ENCODE assay signal across 22 mouse cellular contexts in genomic region chr15:74097356-74097755, GRCm38 (mm10).
DNase-seq lines count a peak whose midpoint lies in the region; TF ChIP-seq lines count a peak whose summit lies in the region.
"Had no signal": no experiment of that assay in that cellular context is flagged by ENCODE, and none has a peak within 500 bp of the region (broad histone marks: within the 10 kb centered on the region; RNA-seq: fewer than 3 reads in every experiment).

No protein-coding gene starts in this region.

- H3K27ac ChIP-seq in cerebellum, adult 2 months (ENCODE audit: insufficient read depth, low read length), result no peak overlapping the region
- H3K27ac ChIP-seq: embryonic facial prominence, embryonic 12.5 days; embryonic facial prominence, embryonic 15.5 days; heart, embryonic 15.5 days; hindbrain, embryonic 10.5 days; hindbrain, embryonic 13.5 days; intestine, embryonic 15.5 days had no signal

- TF ChIP-seq CTCF in cerebellum, adult 2 months (IDR thresholded peaks at IDR 0.05; ENCODE audit: borderline replicate concordance, insufficient read depth, low read depth, low read length), result 0 out of 2 replicates have a peak, but pooled peaks have one; percentile 17
- no peak for TF ChIP-seq CTCF in lung, adult 2 months (IDR thresholded peaks at IDR 0.05; ENCODE audit: insufficient read depth, low read length)

- no peak overlapping the region for H3K4me3 ChIP-seq in cerebellum, adult 2 months (replicated peaks; ENCODE audit: insufficient read depth, low read depth, low read length)
- H3K4me3 ChIP-seq in lung, adult 2 months (replicated peaks; ENCODE audit: extremely low read depth, low read depth, low read length), result no peak overlapping the region
- H3K4me3 ChIP-seq: embryonic facial prominence, embryonic 12.5 days; embryonic facial prominence, embryonic 15.5 days; heart, embryonic 12.5 days; heart, embryonic 15.5 days; hindbrain, embryonic 10.5 days; hindbrain, embryonic 13.5 days; intestine, embryonic 15.5 days had no signal

- WGBS in cerebellum, adult 2 months, result 38% methylated on average over 4 of the region's 4 CpGs
- WGBS in lung, adult 2 months, result 87% methylated on average over 4 of the region's 4 CpGs

- no peak for TF ChIP-seq POLR2A in cerebellum, adult 2 months (IDR thresholded peaks at IDR 0.05; ENCODE audit: borderline replicate concordance, insufficient read depth, low read length)
- no peak for TF ChIP-seq POLR2A in lung, adult 2 months (IDR thresholded peaks at IDR 0.05; ENCODE audit: borderline replicate concordance, extremely low read depth, low read depth, low read length)

- peaks cover 3% of the 10 kb centered on the region; the same call in 1 of the 2 replicates for H3K4me1 ChIP-seq in cerebellum, adult 2 months (ENCODE audit: control insufficient read depth, insufficient read depth, low read length)
- H3K4me1 ChIP-seq in lung, adult 2 months (ENCODE audit: control insufficient read depth, insufficient read depth, low read length), result no peaks in the 10 kb centered on the region
- H3K4me1 ChIP-seq: embryonic facial prominence, embryonic 12.5 days; embryonic facial prominence, embryonic 15.5 days; heart, embryonic 12.5 days; heart, embryonic 15.5 days; hindbrain, embryonic 10.5 days; hindbrain, embryonic 13.5 days; intestine, embryonic 15.5 days had no signal

- peak; percentile 14 for DNase-seq in cerebellum, adult 11 months
- no peak for DNase-seq in cerebellum, postnatal 4 days (ENCODE audit: low spot score in 2 of 2)
- DNase-seq in cerebellum, adult 2 months, result peak; percentile 23 to 34
- DNase-seq in cerebellum, adult 9-11 months, result peak; percentile 45
- DNase-seq in frontal cortex, adult 2 months (ENCODE audit: extremely low spot score in 1 of 2, low spot score in 1 of 2), result no peak
- no peak for DNase-seq in spleen, postnatal 10 days (ENCODE audit: low spot score in 2 of 2)
- DNase-seq in lung, adult 2 months, result no peak
- DNase-seq: adrenal gland, adult 8-10 months; adrenal gland, postnatal 36 days; forebrain, postnatal 0 days; gastrocnemius, postnatal 25 days; heart, adult 18-20 months; heart, postnatal 10 days; heart, postnatal 36 days; kidney, adult 11 months had no signal

- H3K27me3 ChIP-seq in cerebellum, adult 2 months (ENCODE audit: control insufficient read depth, insufficient read depth, low read length), result no peaks in the 10 kb centered on the region; the same call in 1 of the 2 replicates
- H3K27me3 ChIP-seq: embryonic facial prominence, embryonic 12.5 days; embryonic facial prominence, embryonic 15.5 days; heart, embryonic 12.5 days; heart, embryonic 15.5 days; hindbrain, embryonic 13.5 days; intestine, embryonic 15.5 days had no signal

Comparison
In these comparisons a context has a peak if more than half of its experiments do, and no peak if none do; other contexts are left out.
1. DNase-seq: peak in cerebellum, adult 11 months (single experiment), cerebellum, adult 2 months (2 of 2) and cerebellum, adult 9-11 months (single experiment); none in cerebellum, postnatal 4 days (0 of 2), frontal cortex, adult 2 months (0 of 2), spleen, postnatal 10 days (0 of 2) and lung, adult 2 months (single experiment).